Mouse (Mus musculus): ENCODE data around the gene Med16.

Gene Med16

DNA sequence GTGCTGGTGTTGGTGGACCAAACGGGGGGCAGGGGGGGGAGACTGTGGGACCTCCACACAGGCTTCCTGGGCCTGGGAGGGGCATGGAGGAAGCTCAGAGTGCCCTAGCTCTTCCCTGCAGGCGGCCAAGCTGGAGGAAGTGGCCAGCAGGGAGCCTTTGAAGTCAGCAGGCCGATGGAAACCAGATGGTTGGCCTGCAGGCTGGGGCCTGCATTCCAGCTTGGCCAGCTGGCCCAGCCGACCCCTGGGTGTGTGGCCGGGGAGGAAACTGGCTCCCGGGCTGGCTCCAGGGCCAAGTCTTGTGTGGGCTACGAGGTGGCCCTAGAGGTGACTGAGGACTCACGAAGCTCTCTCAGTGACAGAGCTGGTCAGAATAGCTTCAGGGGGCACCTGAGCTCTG lies 24.0 kb upstream of the Med16 start:
- DNase-seq (ENCODE audit: low spot score): no peak

DNA sequence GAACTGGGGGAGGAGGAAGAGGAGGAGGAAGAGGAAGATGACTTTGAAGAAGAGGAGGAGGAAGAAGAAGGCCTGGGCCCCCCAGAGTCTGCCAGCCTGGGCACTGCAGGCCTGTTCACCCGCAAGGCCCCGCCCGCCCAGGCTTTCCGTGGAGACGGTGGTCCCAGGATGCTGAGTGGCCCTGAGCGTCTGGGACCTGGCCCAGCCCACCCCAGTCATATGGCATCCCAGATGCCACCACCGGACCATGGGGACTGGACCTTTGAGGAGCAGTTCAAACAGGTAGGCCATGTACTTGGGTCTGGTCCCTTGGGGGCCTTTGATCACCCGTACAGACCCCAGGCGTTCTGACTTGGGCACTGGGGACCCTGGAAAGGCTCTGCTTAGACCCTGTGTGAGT lies 23.1 kb upstream of the Med16 start:
- no peak for DNase-seq (ENCODE audit: low spot score)

DNA sequence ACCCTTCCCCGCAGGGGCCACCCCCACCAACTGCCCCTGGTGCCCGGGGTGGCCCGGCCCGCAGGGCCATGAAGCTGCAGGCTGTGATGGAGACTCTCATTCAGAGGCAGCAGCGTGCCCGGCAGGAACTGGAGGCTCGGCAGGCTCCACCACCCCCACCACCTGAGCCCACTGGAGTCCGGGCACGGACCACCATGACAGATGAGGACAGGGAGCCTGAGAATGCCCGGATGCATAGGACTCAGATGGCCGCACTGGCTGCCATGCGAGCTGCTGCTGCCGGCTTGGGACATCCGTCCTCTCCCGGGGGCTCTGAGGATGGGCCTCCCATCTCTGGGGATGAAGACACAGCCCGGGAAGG lies 22.1 kb upstream of the Med16 start:
- no peak for DNase-seq (ENCODE audit: low spot score)

- DNase-seq (ENCODE audit: low spot score): no peak
Measured at GRCm38 (mm10) chr10:79929967-79930825, 21.5 kb upstream of the Med16 start.

DNA sequence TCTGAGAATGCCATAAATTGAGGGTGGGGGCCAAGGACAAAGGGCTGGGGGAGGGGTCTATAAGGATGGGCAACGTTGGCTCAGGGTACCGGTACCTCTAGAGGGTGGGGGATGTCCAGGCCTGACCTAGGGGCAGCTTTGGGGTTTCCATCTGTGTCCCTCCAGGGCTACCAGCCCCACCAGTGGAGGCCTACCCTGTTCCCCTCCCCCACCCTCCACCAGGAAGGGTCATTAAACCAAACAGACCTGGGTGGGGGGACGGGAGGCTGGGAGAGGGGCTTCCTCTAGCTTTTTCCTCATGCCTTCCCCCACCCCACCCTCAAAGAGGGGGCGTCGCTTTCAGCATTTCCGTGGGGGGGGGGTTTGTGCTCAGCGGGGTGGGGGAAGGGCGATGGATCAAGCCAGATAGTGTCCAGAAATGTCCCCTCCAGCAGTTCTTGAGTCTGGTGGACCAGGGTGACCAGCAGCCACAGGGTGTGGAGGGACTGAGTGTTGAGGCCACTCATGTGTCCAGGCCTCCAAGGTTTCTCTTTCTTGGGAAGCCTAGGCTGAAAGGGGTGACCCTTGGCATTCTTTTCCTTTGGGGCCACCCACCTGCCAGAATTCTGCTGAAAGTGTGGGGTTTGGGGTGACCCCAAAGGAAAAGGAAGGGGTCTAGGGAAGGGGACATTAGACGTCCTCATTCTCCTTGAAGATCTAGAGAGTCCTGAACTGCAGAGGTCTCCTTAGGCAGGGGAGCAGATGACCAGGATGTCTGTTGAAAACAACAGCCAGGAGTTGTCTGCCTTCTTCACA lies 20.4 kb upstream of the Med16 start:
- no peak for DNase-seq (ENCODE audit: low spot score)

GRCm38 (mm10) chr10:79928030-79928694 lies 19.4 kb upstream of the Med16 start:
- no peak for DNase-seq (ENCODE audit: low spot score)

DNA sequence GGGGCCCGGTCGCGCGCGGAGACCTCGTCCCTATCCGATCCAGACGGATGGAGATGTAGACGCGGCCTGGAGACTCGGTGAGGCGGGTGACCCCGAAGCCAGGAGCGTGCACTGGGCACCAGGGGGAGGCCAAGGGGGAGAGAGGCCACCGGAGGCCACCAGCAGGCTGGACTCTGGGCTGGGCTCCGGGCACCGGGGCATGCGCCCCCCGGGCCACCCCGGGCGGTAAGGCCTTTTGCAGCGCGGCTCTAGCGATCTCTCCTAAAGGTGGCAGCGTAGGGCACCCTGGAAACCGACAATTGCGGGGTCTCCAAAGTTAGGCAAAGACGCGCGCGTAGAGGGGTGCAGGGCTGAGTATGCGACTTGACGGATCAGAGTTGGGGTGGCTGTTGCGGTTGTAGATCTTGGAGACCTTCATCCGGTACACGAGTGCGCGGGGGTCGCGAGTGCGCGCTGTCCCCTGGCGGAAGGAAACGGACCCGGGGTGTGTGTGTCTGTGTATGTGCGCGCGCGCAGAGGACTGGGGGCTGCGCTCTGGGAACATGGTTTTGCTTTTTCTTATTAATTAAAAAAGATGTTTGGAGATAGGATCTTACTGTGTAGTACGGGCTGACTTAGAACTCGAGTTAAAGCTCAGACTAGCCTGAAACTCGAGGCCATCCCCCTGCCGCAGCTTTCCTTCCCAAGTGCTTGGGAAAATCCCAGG lies 18.8 kb upstream of the Med16 start:
- DNase-seq (ENCODE audit: low spot score): no peak

- DNase-seq (ENCODE audit: low spot score): peak; percentile 88
Measured at GRCm38 (mm10) chr10:79926491-79927323, 18.0 kb upstream of the Med16 start, which contains the start of gene Arid3a. Arid3a (plus strand) TSS chr10:79927043.

- DNase-seq (ENCODE audit: low spot score): no peak
Measured at GRCm38 (mm10) chr10:79925785-79926490, 17.2 kb upstream of the Med16 start.

DNA sequence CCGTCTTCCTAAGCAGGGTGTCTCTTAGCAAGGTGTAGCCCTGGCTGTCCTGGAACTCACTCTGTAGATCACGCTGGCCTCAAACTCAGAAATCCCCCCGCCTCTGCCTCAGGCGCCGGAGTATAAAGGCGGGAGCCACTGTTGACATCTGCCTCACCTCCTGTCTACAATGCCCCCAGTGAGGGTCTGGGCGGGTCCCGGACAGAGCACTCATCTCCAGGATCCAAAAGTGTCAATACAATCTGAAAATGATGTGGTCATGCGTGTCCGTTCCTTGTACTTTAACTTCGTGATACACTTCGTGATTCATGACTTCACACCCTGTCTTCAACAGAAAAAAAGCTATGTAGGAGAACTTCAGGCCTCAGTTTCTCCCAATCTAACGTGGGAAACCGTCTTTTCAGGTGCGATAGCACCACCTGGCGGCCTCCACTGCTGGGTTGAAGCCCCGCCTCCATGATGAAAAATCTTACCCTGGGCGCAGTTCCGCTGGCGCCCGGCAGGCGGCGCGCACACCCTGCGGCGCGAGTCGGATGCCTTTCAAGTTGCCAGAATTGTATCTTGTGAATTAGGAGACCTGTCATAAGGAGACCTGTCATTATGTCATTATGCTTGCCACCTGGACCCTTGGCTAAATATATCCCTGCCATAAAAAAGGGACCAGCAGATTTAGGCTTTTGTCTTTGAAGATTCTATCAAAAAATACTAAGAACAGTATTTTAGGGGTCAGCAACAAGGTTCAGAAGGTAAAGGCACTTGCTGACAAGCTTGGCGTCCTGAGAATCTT lies 16.5 kb upstream of the Med16 start:
- peak; percentile 94 for DNase-seq (ENCODE audit: low spot score)

GRCm38 (mm10) chr10:79921572-79921971 lies 12.8 kb upstream of the Med16 start:
- DNase-seq (ENCODE audit: low spot score): no peak

DNA sequence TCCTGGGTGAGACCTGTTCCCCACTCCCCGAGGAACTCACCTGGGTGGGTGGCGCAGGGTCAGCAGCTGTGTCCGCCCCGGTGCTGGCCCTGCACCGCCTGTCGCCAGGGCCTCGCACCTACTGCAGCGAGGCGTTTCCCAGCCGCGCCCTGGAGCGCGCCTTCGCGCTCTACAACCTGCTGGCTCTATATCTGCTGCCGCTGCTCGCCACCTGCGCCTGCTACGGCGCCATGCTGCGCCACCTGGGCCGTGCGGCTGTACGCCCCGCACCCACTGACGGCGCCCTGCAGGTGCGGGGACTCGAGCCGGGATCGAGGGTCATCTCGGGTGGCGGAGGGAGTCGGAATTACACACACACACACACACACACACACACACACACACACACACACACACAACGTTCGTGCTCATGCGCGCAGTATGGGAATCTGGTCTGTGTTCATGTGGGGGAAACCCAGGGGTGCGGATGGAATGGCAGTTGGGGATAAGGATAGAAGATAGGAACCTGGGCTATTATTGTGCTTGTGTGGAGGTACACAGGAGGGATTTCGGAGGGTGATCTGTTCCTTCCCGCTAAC lies 12.3 kb upstream of the Med16 start, which contains the start of gene R3hdm4:
R3hdm4 (minus strand) TSS at position 251 of the 578 bp plus-strand sequence.
- DNase-seq (ENCODE audit: low spot score): no peak

GRCm38 (mm10) chr10:79920056-79920890 lies 11.6 kb upstream of the Med16 start:
- DNase-seq (ENCODE audit: low spot score): no peak

DNA sequence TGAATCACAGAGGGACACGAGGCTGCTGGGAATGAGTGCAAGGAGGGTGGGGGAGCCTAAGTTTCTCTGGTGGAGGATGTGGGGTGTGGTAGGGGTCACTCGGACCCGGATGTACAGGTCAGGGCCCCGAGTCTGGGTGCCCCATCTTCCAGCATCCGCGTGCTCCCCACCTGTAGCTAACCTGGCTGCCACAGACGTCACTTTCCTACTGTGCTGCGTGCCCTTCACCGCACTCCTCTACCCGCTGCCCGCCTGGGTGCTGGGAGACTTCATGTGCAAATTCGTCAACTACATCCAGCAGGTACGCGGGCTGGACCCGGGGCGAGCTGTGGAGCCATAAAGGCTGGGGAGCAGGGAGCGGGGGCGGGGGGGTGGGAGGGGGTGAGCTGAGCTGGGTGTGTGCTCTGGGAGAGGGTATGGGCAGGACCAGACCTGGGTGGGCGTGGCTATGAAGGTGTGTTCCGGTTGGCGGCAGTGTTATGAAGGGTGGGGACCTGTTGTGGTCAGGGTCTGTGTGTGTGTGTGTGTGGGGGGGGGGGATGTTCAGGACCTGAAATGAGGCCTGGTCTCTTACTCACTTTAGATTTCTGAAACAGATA lies 10.6 kb upstream of the Med16 start:
- no peak for DNase-seq (ENCODE audit: low spot score)

DNA sequence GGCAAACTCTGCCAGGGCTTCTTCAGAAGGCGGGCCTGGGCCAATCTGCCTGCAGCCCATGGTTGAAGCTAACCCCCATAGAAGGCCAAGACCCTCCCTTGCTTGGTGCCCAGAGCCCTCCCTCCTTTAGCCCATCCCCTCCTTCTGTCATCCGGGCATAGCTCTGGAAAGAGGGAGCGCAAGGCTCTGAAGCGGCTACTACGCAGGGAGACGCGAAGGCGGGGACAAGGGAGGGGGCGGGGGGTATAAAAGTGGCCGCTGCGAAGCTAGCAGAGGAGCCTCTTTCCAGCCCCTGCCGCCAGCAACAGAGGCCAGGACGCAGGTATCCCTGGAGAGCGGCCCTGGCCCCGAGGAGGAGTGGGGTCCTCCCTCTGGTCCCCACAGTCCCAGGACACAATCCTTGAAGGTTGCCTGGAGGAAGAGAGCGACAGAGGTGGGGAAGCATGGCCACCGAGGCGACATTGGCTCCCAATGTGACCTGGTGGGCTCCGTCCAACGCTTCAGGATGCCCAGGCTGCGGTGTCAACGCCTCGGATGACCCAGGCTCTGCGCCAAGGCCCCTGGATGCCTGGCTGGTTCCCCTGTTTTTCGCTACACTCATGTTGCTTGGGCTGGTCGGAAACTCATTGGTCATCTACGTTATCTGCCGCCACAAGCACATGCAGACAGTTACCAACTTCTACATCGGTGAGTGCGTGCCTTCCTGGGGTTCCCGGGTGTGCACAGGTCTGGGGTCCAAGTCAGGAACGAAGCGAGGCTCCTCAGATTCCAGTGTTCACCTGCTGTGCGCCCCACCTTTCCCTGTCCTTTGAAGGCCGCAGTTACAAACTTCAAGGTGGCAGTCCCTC lies 9.7 kb upstream of the Med16 start:
- no peak for DNase-seq (ENCODE audit: low spot score)

GRCm38 (mm10) chr10:79917532-79918100 lies 8.9 kb upstream of the Med16 start:
- no peak for DNase-seq (ENCODE audit: low spot score)
